ENCODE assay signal across 8 mouse cellular contexts in the genomic region with DNA sequence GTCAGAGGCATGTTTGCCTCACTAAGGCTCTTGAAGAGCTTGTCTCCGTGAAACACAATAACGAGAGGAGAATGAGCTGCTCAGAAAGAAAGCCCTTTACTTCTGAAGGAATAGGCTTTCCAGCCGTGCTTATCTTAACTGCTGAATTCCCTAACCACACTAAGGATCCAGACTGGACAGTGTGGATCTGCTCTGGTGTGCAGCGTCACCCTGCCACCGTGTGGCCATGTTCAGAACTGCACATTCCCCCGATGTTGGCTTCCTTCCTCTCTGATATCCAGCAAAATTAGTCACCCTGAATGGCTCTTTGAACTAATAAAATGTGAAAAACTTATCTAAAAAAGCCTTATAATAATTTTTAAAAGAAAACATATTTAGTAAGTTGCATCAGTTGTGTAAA. TPM values are rescaled to one million over a fixed set of nuclear protein-coding genes. Genes with fewer than 3 reads are reported as not detected.
DNase-seq lines count a peak whose midpoint lies in the region; ATAC-seq lines count a peak whose summit lies in the region.

No protein-coding gene starts in this region.

- ATAC-seq in megakaryocyte progenitor cell, adult 5-6 weeks (replicated peaks; ENCODE audit: poor library complexity): peak; percentile 86
- ATAC-seq in activated CD4-positive, CD25-positive, alpha-beta regulatory T cell, adult 4 months: no peak

- DNase-seq in adrenal gland, adult 2 months: peak; percentile 87
- peak; percentile 86 for DNase-seq in embryo, embryonic 10.5 days (ENCODE audit: low spot score)
- peak; percentile 70 for DNase-seq in gastrocnemius, postnatal 14 days
- peak; percentile 66 for DNase-seq in hindlimb bud, embryonic 11.5 days (ENCODE audit: extremely low spot score, low read depth, low spot score)
- peak; percentile 68 for DNase-seq in left cerebral cortex, adult 11 months (ENCODE audit: low spot score)
- peak; percentile 84 for DNase-seq in right cerebral cortex, postnatal 25 days

- intact Hi-C loops in gastrocnemius, postnatal 14 days (cut with DNase I; ENCODE audit: low total_unique reads): loop anchor here (2.0 to 10.0 kb wide), 2 partner anchors 309 to 449 kb away; no protein-coding TSS in a partner anchor

RNA-seq across cellular contexts. Expression of gene Syt16, which starts 16.3 kb away (rescaled TPM):
- under 1 TPM; 0.52 to 0.66 TPM for total RNA-seq in adrenal gland, adult 2 months (2021)
- 0.13 and 0.67 TPM in 2 replicates for polyA plus RNA-seq in adrenal gland, adult 2 months (2012; rRNA removed)
- not detected for total RNA-seq in gastrocnemius, postnatal 14 days (2021)
- total RNA-seq in megakaryocyte progenitor cell, adult 5-6 weeks (2015): not detected in 2 replicates
- not detected in 2 replicates for total RNA-seq in megakaryocyte progenitor cell, adult 5-6 weeks (2017)
- not detected for polyA plus RNA-seq in activated CD4-positive, CD25-positive, alpha-beta regulatory T cell, adult 4 months (2017; shearing (Covaris generic))

RNA-seq across cellular contexts. Expression of gene Snapc1, which starts 49.5 kb away (rescaled TPM):
- 10 to 100 TPM; 16.9 to 18.2 TPM for total RNA-seq in adrenal gland, adult 2 months (2021)
- 12.5 and 15.4 TPM in 2 replicates for polyA plus RNA-seq in adrenal gland, adult 2 months (2012; rRNA removed)
- total RNA-seq in gastrocnemius, postnatal 14 days (2021): 1 to 10 TPM; 3.6 to 5.0 TPM
- 6.4 and 8.7 TPM in 2 replicates for total RNA-seq in megakaryocyte progenitor cell, adult 5-6 weeks (2015)
- 13.4 and 13.5 TPM in 2 replicates for total RNA-seq in megakaryocyte progenitor cell, adult 5-6 weeks (2017)
- polyA plus RNA-seq in activated CD4-positive, CD25-positive, alpha-beta regulatory T cell, adult 4 months (2017; shearing (Covaris generic)): 10 to 100 TPM; 13.3 to 21.9 TPM
